Mouse (Mus musculus) cerebellum, adult 2 months (tissue): ENCODE data around the gene Atcay.

Source experiments
- CTCF ChIP-seq: fragments of 200-500 bp; IDR thresholded peaks from 2 replicates; pipeline ENCODE4 v1.5.1; 2011; ENCODE audit warnings: low read depth, mild to moderate bottlenecking, control low read depth, low read length, moderate library complexity, borderline replicate concordance; ENCODE audit not compliant: insufficient read depth
- POLR2A ChIP-seq: fragments of 200-500 bp; IDR thresholded peaks from 2 replicates; pipeline ENCODE4 v1.6.1; 2011; ENCODE audit warnings: low read length, control low read depth, borderline replicate concordance; ENCODE audit not compliant: insufficient read depth

- TF ChIP-seq CTCF (no peak), POLR2A (no peak)
Measured at GRCm38 (mm10) chr10:81231436-81231835, 803 bp upstream of the Atcay start.
